In the genomic region with DNA sequence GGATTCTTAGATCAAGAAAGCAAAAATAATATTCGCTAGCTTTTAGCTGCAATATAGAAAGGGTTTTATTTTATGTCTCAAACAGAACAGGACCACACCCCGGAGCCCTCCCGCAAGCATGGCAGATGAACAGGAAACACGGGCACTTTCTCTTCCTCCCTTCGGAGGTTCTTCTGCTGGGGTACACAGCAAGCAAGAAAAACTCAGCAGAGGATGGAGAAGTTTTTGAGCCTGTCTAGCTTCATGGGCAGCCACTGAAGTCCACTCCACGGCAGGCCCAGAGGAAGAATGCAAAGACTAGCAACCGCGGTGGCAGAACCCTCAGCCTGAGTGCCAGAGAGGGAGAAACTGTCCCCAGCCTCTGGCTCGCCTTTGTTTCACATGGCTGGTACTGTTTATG, we compare ENCODE assay signal across 15 mouse cellular contexts.
DNase-seq lines count a peak whose midpoint lies in the region; ATAC-seq lines count a peak whose summit lies in the region.
"Had no signal": no experiment of that assay in that cellular context is flagged by ENCODE, and none has a peak within 500 bp of the region (broad histone marks: within the 10 kb centered on the region; RNA-seq: fewer than 3 reads in every experiment).

No protein-coding gene starts in this region.

- DNase-seq in layer of hippocampus, adult 9-11 months: peak; percentile 7
- DNase-seq in layer of hippocampus, postnatal 36 days: no peak
- DNase-seq in spleen, adult 18-20 months: peak; percentile 4 to 10
- no peak for DNase-seq in spleen, postnatal 14 days (ENCODE audit: low spot score in 2 of 2)
- DNase-seq in frontal cortex, postnatal 25 days (ENCODE audit: low spot score in 2 of 2): no peak
- DNase-seq: adrenal gland, adult 2 months; cerebellum, adult 11-12 months; gastrocnemius, postnatal 14 days; heart, postnatal 10 days; kidney, adult 2 months; kidney, postnatal 14 days; liver, postnatal 0 days; thymus, adult 2 months had no signal

- ATAC-seq in common myeloid progenitor, adult 5-6 weeks (replicated peaks; ENCODE audit: low read depth, poor library complexity, severe bottlenecking): peak; percentile 54; the same call in 1 of the 2 replicates
- no peak for ATAC-seq in erythroblast, adult 5-6 weeks (replicated peaks; ENCODE audit: low FRiP score, poor library complexity, severe bottlenecking)
- ATAC-seq: liver, postnatal 0 days had no signal

Comparison
In these comparisons a context has a peak if more than half of its experiments do, and no peak if none do; other contexts are left out.
1. DNase-seq: peak in layer of hippocampus, adult 9-11 months (single experiment) and spleen, adult 18-20 months (2 of 2); none in layer of hippocampus, postnatal 36 days (0 of 2), spleen, postnatal 14 days (0 of 2) and frontal cortex, postnatal 25 days (0 of 2).